Mouse (Mus musculus) splenic B cell, adult 2 months (primary cell): ENCODE results near the gene Map3k14.

ENCODE experiments used
- DNase-seq: peaks from one replicate; pipeline ENCODE4 v3.0.0-alpha.2; 2011; ENCODE audit warnings: low read depth, low spot score
- H3K27me3 ChIP-seq: 2 replicates; pipeline ENCODE4 v1.6.1; 2012; ENCODE audit warnings: mild to moderate bottlenecking, low read length, moderate library complexity, mixed read lengths; ENCODE audit not compliant: control insufficient read depth, poor library complexity, insufficient read depth, severe bottlenecking
- H3K36me3 ChIP-seq: 2 replicates; pipeline ENCODE4 v1.6.1; 2012; ENCODE audit warnings: mild to moderate bottlenecking, low read length, moderate library complexity, mixed read lengths; ENCODE audit not compliant: control insufficient read depth, poor library complexity, insufficient read depth, severe bottlenecking

Map3k14 gene

DNA sequence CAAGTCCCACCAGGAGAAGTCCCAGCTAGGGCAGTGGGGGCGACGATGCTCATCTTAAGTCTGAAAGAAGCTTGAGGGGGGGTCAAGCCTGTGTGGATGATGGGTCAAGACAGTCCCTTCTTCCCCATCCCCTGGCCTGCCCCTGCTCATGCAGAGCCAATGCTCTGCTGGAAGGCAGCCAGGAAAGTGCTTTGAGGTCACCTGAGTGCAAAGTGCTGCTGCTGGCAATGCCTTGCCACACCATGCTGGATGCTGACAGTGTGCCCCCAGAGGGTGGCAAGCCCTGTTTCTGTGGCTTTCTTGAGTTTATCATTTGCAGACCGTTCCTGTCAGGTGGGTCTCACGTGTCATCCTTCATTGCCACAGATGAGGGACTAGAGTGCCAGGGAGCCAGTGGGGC is 47.3 kb downstream of the Map3k14 start:
- no peak for DNase-seq
- Histone ChIP-seq H3K36me3 (peaks cover 8% of the 10 kb centered on the region), H3K27me3 (no peaks in the 10 kb centered on the region)

DNA sequence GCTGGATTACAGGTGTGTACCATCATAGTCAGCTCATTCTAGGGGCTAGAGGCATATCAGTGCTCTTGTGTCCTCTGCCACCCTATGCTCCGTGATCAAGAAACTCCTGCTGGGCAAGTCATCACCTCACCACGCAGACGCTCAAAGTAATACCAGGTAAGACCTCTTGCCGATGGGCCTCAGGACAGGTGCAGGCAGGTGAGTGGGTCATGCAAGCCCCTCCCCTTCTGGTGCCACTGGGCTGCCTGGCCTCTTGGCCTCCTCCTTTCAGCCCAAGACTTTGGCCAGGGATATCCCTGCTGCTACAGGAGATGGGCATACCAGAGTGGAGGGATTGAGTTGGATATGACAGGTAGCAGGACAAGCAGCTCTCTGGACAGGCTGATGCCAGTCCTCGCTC is 48.0 kb downstream of the Map3k14 start:
- Histone ChIP-seq H3K36me3 (peaks cover 8% of the 10 kb centered on the region), H3K27me3 (no peaks in the 10 kb centered on the region)
- DNase-seq: no peak

DNA sequence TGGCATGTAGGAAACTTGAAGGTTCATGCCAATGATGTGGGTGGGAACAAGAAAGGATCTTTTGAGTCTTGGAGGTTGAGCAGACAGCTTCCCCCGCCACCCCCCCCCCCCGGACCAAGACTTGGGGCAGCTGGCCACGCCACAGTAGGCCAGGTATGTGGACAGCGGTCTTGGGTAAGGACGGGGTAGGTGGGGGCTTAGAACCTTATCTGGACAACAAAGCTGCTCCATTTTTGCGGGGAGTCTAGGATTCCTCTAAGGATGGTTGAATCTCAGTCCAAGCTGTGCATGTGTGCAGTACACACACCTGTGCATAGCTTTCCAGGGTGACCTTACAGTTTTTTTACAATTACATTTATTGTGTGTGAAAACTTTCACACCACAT is 48.8 kb downstream of the Map3k14 start:
- no peak for DNase-seq
- no peaks in the 10 kb centered on the region for H3K27me3 ChIP-seq
- peaks cover 5% of the 10 kb centered on the region for H3K36me3 ChIP-seq

DNA sequence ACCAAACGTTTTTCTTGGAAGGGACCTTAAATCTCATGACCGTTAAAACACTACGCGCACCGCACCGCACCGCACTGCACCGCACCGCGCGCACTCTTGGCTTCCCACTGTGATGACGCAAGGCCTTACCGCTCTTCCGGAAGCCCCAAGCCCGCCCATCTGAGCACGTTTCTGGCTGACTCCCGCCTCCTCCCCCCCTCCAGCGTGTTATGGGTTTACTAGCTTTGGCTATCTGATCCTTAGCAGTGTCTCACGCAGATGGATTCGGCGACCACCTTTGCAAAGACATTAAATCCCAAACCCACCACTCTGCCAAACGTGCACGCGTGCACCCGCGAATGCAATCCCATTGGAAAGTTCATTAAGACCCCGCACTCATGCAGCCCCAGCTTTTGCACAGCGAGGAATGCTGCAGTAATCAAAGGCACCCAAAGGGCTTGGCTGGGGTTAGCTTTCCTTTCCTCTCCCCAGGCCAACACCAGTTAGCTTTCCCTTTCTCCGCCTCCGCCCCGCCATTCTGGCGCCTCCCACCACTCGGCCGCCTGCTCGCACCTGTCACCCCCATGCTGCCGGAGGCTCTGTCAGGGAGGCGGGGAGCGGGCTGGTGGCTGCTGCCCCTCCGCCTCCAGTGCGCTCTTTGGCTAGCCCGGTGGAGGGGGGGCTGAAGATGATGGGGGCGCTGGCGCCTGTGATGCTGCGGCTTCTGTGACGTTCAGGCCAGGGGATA is 49.3 kb downstream of the Map3k14 start, which contains the start of gene Spata32:
Gene Spata32 (minus strand): TSS at position 643 of the 727 bp plus-strand sequence.
- peak; percentile 74 for DNase-seq
- Histone ChIP-seq H3K36me3 (peaks cover 4% of the 10 kb centered on the region), H3K27me3 (no peaks in the 10 kb centered on the region)

DNA sequence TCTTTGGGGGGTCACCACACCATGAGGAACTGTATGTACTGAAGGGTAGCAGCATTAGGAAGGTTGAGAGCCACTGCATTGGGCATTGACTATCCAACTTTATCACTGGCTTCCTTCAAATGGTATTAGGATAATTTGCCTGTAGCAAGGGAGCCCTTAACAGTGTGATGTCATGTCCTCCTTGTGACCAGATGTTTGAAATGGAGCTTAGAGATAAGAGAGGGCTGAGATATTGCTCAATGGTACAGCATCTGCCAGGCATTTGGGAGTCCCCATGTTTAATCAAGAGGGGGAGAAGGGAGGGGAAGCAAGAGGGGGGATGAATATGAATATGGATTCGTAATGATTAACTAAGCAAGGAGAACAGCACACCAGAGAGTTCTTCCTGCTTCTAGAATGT is 51.9 kb downstream of the Map3k14 start:
- no peaks in the 10 kb centered on the region for H3K27me3 ChIP-seq
- peaks cover 2% of the 10 kb centered on the region for H3K36me3 ChIP-seq
- no peak for DNase-seq

DNA sequence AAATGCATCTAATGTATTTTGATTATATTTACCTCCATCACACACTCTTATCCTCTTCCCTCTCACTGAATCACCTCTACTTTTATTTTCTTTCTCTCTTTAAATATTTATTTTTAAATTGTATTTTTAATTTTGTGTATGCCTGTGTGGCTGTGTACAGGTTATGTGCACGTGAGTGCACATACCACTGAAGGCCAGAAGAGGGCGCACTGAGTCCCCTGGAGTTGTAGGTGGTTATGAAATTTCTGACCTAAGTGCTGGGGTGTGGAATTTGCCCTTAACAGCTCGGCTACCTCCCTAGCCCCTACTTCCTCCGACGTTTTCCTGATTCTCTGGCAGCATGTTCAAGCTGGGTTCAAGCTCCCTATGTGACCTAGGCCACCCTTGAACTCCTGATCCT is 53.6 kb downstream of the Map3k14 start:
- DNase-seq: peak; percentile 34
- no peaks in the 10 kb centered on the region; the same call in 1 of the 2 replicates for H3K36me3 ChIP-seq
- no peaks in the 10 kb centered on the region for H3K27me3 ChIP-seq

DNA sequence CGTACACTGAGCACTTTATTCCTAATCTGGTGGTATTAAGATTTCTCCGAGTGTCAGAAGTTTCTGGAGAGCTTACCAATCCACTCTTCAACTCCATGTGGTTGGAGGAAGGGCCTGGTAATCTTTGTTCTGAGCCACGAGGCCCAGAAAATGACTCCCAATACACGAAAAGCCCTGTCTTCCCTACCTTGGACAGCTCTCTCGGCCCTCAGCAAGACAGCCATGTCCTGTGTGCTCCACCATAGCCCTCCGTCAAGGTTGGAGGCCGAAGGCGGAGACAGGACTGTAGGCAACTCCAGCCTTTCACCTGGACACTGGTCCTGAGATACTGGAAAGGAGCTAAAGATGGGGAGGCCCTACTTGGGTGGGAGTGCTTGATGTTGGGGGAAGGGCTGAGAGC is 57.0 kb downstream of the Map3k14 start:
- Histone ChIP-seq H3K36me3 (no peaks in the 10 kb centered on the region; the same call in 1 of the 2 replicates), H3K27me3 (no peaks in the 10 kb centered on the region)
- DNase-seq: no peak

DNA sequence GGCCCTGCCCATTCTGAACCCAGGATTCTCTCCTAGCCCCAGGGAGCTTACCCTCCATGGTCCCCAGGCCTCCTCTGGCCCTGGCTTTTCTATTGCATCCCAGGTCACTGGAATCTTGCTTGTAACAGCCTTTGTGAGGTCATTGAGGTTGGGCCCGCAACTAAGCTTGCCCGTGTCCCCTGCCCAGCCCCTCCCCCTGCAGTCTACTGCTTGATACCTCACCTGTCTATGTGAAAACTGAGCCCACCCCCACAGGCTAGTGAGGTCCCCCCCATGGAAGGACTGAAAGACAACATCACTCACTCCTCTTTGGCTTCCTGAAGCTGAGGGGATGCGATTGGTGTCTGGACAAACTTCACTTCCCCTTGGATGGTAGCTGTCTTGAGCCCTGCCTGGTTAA is 58.8 kb downstream of the Map3k14 start, which contains the start of gene 1700023F06Rik:
Gene 1700023F06Rik (minus strand): TSS at position 101 of the 400 bp plus-strand sequence.
- Histone ChIP-seq H3K27me3 (no peaks in the 10 kb centered on the region), H3K36me3 (no peaks in the 10 kb centered on the region; the same call in 1 of the 2 replicates)
- no peak for DNase-seq

DNA sequence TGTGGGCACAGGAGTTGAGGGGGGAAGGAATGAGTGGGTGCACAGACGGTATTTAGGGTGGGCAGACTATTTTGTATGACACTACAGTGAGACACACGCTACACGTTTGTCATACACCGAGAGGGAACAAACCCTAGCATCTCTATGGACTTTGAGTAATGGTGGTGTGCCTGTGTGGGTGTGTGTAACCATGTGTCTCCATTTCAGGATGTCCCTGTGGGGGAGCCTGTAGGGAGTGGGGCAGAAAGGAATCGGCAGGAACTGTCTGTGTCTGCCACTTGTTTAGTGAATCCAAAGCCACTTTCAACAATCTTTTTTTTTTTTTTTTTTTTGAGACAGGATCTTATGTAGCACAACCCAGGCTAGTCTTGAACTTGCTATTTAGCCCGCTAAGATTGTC is 61.1 kb downstream of the Map3k14 start:
- no peaks in the 10 kb centered on the region; the same call in 1 of the 2 replicates for H3K36me3 ChIP-seq
- no peaks in the 10 kb centered on the region for H3K27me3 ChIP-seq
- DNase-seq: no peak

DNA sequence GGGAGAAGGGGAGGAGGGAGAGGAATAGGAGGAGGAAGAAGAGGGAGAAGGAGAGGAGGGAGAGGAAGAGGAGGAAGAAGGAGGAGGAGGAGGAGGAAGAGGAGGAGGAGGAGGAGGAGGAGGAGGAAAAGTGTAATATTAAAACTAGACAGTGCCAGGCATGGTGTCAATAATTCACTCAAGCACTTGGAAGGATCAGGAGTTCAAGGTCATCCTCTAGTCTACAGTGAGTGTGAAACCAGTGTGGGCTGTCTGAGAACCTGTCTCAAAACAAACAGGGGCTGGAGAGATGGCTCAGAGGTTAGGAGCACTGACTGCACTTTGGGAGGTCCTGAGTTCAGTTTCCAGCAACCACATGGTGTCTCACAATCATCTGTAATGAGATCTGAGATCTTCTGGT is 64.9 kb downstream of the Map3k14 start:
- Histone ChIP-seq H3K36me3 (peaks cover 6% of the 10 kb centered on the region), H3K27me3 (no peaks in the 10 kb centered on the region)
- DNase-seq: no peak

DNA sequence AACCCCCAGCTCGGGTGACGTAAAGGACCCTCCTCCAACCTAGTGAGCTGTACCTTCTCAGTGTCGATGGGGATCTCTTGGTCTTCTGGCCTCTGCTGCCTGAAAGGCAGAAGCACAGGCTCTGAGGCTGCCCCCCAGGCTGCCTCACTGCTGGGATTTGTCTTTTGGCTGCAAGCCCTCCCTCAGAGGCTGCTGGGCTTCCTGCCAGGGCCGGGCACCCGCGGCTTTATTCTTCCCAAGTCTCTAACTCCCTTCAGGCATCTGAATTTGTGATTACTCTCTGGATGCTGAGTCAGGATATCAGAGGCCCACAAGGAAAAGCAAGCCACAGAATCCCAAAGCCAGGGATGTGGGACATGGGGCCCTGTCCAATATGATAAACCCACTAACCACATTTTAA is 65.6 kb downstream of the Map3k14 start:
- no peak for DNase-seq
- H3K36me3 ChIP-seq: peaks cover 9% of the 10 kb centered on the region
- H3K27me3 ChIP-seq: no peaks in the 10 kb centered on the region

DNA sequence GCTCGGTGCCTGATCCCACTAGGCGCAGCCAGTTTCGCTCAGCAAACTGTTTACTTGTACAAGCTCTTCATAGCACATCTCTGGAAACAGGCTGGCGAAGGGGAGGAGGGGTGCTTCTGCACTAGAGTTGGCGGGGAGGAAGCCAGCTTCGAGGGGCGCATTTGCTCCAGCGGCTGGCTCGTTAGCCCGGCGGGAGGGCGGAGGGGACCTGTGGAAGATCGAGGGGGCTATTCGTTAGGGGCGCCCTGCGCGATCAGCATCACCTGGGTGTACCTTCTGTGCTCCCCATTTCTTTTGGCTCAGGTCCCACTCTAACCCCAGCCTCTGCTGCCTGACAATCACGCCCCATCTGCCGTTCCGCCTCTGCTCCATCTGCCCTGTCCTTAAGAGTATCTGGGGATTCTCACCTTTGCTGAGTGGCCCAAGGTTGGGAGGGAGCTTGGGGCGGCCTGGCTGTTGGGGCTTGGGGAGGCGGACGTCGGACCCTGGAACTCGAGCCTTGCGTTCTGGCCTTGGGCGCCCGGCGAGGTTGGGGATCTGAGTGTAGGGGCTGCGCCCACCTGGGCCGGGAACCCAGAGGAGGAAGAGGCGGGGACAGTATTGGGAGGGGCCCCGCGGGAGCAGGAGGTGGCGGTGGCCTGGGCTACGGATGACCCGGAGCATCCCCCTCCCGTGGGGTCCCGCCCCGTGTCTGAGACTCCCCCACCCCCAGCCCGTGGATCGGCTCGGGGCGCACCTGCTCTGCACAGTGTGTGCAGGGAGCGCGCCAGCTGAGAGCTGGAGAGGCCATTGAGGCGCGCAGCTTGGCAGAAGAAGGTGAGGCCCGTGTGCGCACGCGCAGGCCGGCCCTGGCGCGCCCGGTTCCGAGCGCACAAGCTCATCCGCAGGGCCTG is 68.1 kb downstream of the Map3k14 start:
- DNase-seq: no peak
- peaks cover 21% of the 10 kb centered on the region for H3K36me3 ChIP-seq
- H3K27me3 ChIP-seq: no peaks in the 10 kb centered on the region

DNA sequence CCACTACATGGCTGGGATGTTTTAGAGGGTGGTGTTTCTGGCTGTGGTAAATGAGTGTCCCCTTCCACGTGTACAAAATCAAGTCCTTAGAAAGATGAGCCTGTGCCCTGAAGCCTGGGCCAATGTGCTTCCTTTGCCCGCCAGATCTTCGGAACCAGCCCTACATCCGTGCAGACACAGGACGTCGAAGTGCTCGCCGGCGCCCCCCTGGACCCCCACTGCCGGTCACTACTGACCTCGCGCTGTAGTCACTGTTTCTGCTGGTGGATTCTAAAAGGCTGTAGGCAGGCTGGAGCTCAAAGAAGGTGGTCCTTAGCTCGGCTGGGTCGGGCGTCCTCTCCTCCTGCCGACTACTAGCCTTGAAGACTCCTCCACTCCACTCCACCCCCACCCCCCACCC is 68.9 kb downstream of the Map3k14 start:
- Histone ChIP-seq H3K27me3 (no peaks in the 10 kb centered on the region), H3K36me3 (peaks cover 28% of the 10 kb centered on the region)
- DNase-seq: no peak

DNA sequence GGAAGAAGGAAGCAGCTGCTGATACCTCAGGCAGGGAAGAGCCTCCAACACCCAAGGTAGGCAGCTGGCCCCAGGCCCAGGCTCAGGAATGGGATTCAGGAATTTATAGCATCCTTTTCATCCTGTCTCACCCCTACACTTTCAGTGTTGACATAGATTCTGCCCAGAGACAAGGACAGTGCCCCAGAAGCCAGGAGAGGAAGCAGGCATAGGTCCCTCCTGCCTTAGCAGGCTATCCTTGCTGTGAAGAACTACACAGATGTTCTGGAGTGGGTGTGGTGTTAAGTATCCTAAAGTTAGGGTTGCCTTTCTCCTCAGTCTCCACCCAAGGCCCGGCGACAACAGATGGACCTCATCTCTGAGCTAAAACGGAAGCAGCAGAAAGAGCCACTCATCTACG is 69.9 kb downstream of the Map3k14 start:
- Histone ChIP-seq H3K36me3 (peaks cover 37% of the 10 kb centered on the region), H3K27me3 (no peaks in the 10 kb centered on the region)
- DNase-seq: no peak

DNA sequence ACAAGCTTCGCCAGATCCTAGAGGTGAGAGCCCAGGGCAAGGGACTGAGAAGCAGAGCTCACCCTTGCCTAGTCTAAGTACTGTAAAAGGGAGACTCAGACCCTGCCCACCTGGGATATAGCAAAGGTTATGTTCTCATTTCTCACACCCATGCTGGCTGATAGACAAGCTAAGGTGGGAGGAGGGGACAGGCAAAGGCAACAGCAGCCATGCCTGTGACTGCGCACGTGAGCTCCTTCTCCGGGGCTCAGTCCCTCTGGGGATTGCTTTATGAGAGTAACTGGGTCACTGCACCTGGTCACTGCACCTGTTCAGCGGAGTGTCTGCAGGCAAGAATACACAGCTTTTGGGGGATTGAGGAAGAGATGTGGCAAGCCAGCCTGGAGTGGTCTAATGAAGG is 71.6 kb downstream of the Map3k14 start:
- Histone ChIP-seq H3K27me3 (no peaks in the 10 kb centered on the region), H3K36me3 (peaks cover 40% of the 10 kb centered on the region)
- DNase-seq: no peak
